Mouse (Mus musculus) liver, postnatal 0 days (tissue): ENCODE results near the gene Etv2.

Experiments
- CTCF ChIP-seq: sonication (generic); IDR thresholded peaks from 2 replicates; pipeline ENCODE4 v1.5.1; 2016; ENCODE audit warnings: antibody characterized with exemption, low read depth
- EP300 ChIP-seq: IDR thresholded peaks from 2 replicates; pipeline ENCODE4 v1.6.1; 2016; ENCODE audit warnings: antibody characterized with exemption, low read depth, mild to moderate bottlenecking

- peak; percentile 54 for TF ChIP-seq CTCF
- no peak for TF ChIP-seq EP300
Observed at GRCm38 (mm10) chr7:30614454-30614853, 21.2 kb downstream of the Etv2 start.
